9 mouse cellular contexts compared by ENCODE assay signal in genomic region chr6:124911533-124912218, GRCm38 (mm10). TPM values are rescaled to one million over a fixed set of nuclear protein-coding genes. Genes with fewer than 3 reads are reported as not detected.
DNase-seq lines count a peak whose midpoint lies in the region; ATAC-seq lines count a peak whose summit lies in the region.
"Had no signal": no experiment of that assay in that cellular context is flagged by ENCODE, and none has a peak within 500 bp of the region (broad histone marks: within the 10 kb centered on the region; RNA-seq: fewer than 3 reads in every experiment).

Lag3 (minus strand) TSS chr6:124911705.

- H3K27me3 ChIP-seq in heart, embryonic 16.5 days (ENCODE audit: control insufficient read depth, insufficient read depth, low read length), result peaks cover 10% of the 10 kb centered on the region; the same call in 1 of the 2 replicates
- H3K27me3 ChIP-seq in embryonic facial prominence, embryonic 13.5 days, result peaks cover 17% of the 10 kb centered on the region

- no peak for DNase-seq in heart, postnatal 4 days
- DNase-seq in CD4-positive, CD25-positive, alpha-beta regulatory T cell, adult 2 months (ENCODE audit: low read depth, low spot score), result peak; percentile 67
- no peak for DNase-seq in layer of hippocampus, adult 18-20 months (ENCODE audit: low spot score in 2 of 2)
- DNase-seq in embryo, embryonic 10 days (ENCODE audit: low spot score), result no peak
- no peak for DNase-seq in left cerebral cortex, postnatal 4 days
- DNase-seq: gastrocnemius, postnatal 36 days had no signal

- WGBS in heart, embryonic 16.5 days, result 18% methylated on average over 11 of the region's 13 CpGs
- 20% methylated on average over 12 of the region's 13 CpGs for WGBS in embryonic facial prominence, embryonic 13.5 days

- no peak within 1 kb of the TSS for H3K4me3 ChIP-seq in heart, embryonic 16.5 days (ENCODE audit: low read length)
- no peak within 1 kb of the TSS for H3K4me3 ChIP-seq in embryonic facial prominence, embryonic 13.5 days

- peak within 1 kb of the TSS; percentile 36; the same call in 1 of the 2 replicates for H3K9ac ChIP-seq in heart, embryonic 16.5 days (ENCODE audit: low read length)
- 0 out of 2 replicates have a peak within 1 kb of the TSS, but pooled peaks have one; percentile 32 for H3K9ac ChIP-seq in embryonic facial prominence, embryonic 13.5 days

- intact Hi-C loops in left cerebral cortex, postnatal 4 days (cut with DNase I), result no loop called here

- peaks cover 39% of the 10 kb centered on the region for H3K4me1 ChIP-seq in heart, embryonic 16.5 days (ENCODE audit: control insufficient read depth, insufficient read depth, low read length)
- peaks cover 52% of the 10 kb centered on the region for H3K4me1 ChIP-seq in embryonic facial prominence, embryonic 13.5 days

- H3K27ac ChIP-seq in heart, embryonic 16.5 days (ENCODE audit: low read length), result no peak within 1 kb of the TSS
- H3K27ac ChIP-seq in embryonic facial prominence, embryonic 13.5 days, result peak within 1 kb of the TSS; percentile 55; the same call in 1 of the 2 replicates

- peak within 1 kb of the TSS; percentile 15; the same call in 1 of the 2 replicates for H3K4me2 ChIP-seq in heart, embryonic 16.5 days (ENCODE audit: low read depth, low read length)
- peak within 1 kb of the TSS; percentile 40 for H3K4me2 ChIP-seq in embryonic facial prominence, embryonic 13.5 days

- no peak for ATAC-seq in heart, embryonic 16.5 days (replicated peaks; ENCODE audit: extremely low read depth, insufficient read depth, low FRiP score)
- ATAC-seq in embryonic facial prominence, embryonic 13.5 days (ENCODE audit: insufficient number of reproducible peaks, insufficient read depth, low FRiP score, low TSS enrichment, low read depth), result no peak
- ATAC-seq in megakaryocyte, adult 5-6 weeks (ENCODE audit: poor library complexity, severe bottlenecking), result peak; percentile 24; the same call in 1 of the 2 replicates

- H3K36me3 ChIP-seq in heart, embryonic 16.5 days (ENCODE audit: control insufficient read depth, insufficient read depth), result peaks cover 22% of the 10 kb centered on the region
- peaks cover 28% of the 10 kb centered on the region for H3K36me3 ChIP-seq in embryonic facial prominence, embryonic 13.5 days

- no peaks in the 10 kb centered on the region for H3K9me3 ChIP-seq in heart, embryonic 16.5 days (replicated peaks; ENCODE audit: control insufficient read depth, low read length)
- no peaks in the 10 kb centered on the region for H3K9me3 ChIP-seq in embryonic facial prominence, embryonic 13.5 days

RNA-seq across cellular contexts. Expression of gene Lag3, which starts in this region (rescaled TPM):
- polyA plus RNA-seq in heart, embryonic 16.5 days (2015; fragmentation: Nextera tagmentation; extraction: Ambion mirVana), result 1.1 and 1.7 TPM in 2 replicates
- 1 to 10 TPM in 1 of 2 experiments, under 1 TPM in 1; 0.68 to 1.0 TPM for total RNA-seq in heart, postnatal 4 days (2021)
- polyA plus RNA-seq in embryonic facial prominence, embryonic 13.5 days (2015; fragmentation: Nextera tagmentation; extraction: Ambion mirVana), result 2.9 and 3.7 TPM in 2 replicates
- total RNA-seq in megakaryocyte, adult 5-6 weeks (2015), result 1.2 TPM in 2 replicates
- 0.44 and 1.4 TPM in 2 replicates for total RNA-seq in megakaryocyte, adult 5-6 weeks (2017)
- total RNA-seq in layer of hippocampus, adult 18-20 months (2021), result 1 to 10 TPM; 2.6 to 3.6 TPM
- total RNA-seq in left cerebral cortex, postnatal 4 days (2021), result 1 to 10 TPM; 1.7 to 2.3 TPM
